Mouse (Mus musculus) kidney, embryonic 16.5 days (tissue): ENCODE measurements around the gene Atp1b4. TPM values are rescaled to one million over a fixed set of nuclear protein-coding genes. Genes with fewer than 3 reads are reported as not detected.
"Not testable (repeated sequence)": the region's sequence is repeated elsewhere in the genome, so short reads cannot be mapped to it uniquely, and the experiment has no call there.

ENCODE experiments used
- ATAC-seq: fragments of 200-750 bp; cut with Nextera tagmentation; 2 replicates; pipeline ENCODE4 v1.8.0; 2017; ENCODE audit warnings: moderate TSS enrichment; ENCODE audit not compliant: low FRiP score, low TSS enrichment
- H3K27ac ChIP-seq: fragments of 300-500 bp; sonication (generic); 2 replicates; pipeline ENCODE4 v1.5.1; 2014; ENCODE audit warnings: low read length
- H3K27me3 ChIP-seq: fragments of 300-500 bp; sonication (generic); 2 replicates; pipeline ENCODE4 v1.6.1; 2014; ENCODE audit warnings: low read length, control low read depth, mixed read lengths; ENCODE audit not compliant: insufficient read depth
- H3K36me3 ChIP-seq: fragments of 300-500 bp; sonication (generic); 2 replicates; pipeline ENCODE4 v1.6.1; 2014; ENCODE audit warnings: low read length, control low read depth, mixed read lengths; ENCODE audit not compliant: insufficient read depth
- H3K4me1 ChIP-seq: fragments of 300-500 bp; sonication (generic); 2 replicates; pipeline ENCODE4 v1.6.1; 2014; ENCODE audit warnings: low read length, control low read depth, mixed read lengths; ENCODE audit not compliant: insufficient read depth
- H3K4me2 ChIP-seq: fragments of 300-500 bp; sonication (generic); replicated peaks from 2 replicates; pipeline ENCODE4 v1.6.1; 2014; ENCODE audit warnings: low read depth, low read length
- H3K4me3 ChIP-seq: fragments of 300-500 bp; sonication (generic); 2 replicates; pipeline ENCODE4 v1.5.1; 2014; ENCODE audit warnings: mild to moderate bottlenecking, low read length
- H3K9ac ChIP-seq: fragments of 300-500 bp; sonication (generic); replicated peaks from 2 replicates; pipeline ENCODE4 v1.6.1; 2014; ENCODE audit warnings: low read length
- H3K9me3 ChIP-seq: fragments of 300-500 bp; sonication (generic); 2 replicates; pipeline ENCODE4 v1.6.1; 2016; ENCODE audit warnings: low read length, control low read depth
- WGBS: fragments of 180-500 bp; shearing (Covaris S2); extraction: QIAGEN DNeasy Blood & Tissue Kit; methylation state at CpG from one replicate; pipeline ENCODE4 v1.1.7; 2014; 5-methylcytosine and 5-hydroxymethylcytosine counted together
- polyA plus RNA-seq: library from polyadenylated mRNA; unstranded; fragments of >200 nt; fragmentation: Nextera tagmentation; extraction: Ambion mirVana; gene quantifications from 2 replicates; pipeline ENCODE4 v1.2.1, GENCODE M21; 2015

Atp1b4 gene
- polyA plus RNA-seq, 1 experiment from 2014 or later = 0.57 TPM

DNA sequence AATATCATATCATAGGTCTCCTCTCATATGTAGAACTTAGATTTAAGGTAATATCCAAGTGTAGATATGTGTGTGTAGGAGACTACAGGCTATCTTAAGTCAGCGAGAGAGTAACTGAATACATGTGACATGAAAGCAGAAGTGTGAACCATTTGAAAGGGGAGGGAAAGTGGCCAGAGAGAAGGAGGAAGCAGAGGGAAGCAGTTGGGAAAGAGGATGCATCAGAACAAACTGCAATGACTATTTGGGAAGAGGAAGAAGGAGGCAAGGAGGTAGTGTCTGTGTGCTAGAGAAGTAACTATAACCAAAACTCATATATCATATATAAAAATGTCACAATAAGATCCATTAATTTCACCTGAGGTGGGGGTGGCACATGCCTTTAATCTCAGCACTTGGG, 57.2 kb downstream of the Atp1b4 start:
- not testable (repeated sequence) for H3K9me3 ChIP-seq, H3K4me1 ChIP-seq, H3K27me3 ChIP-seq, H3K27ac ChIP-seq, H3K4me2 ChIP-seq, ATAC-seq, H3K9ac ChIP-seq, H3K4me3 ChIP-seq, H3K36me3 ChIP-seq
- WGBS = 85% methylated on average over 1 of the region's 1 CpGs

Other genes with a start within 250 kb of the Atp1b4 start
- gene Rhox10, start 249.7 kb upstream of the Atp1b4 start, polyA plus RNA-seq = not detected in 2 replicates
- not detected in 2 replicates for gene Rhox11, start 231.0 kb upstream of the Atp1b4 start, polyA plus RNA-seq
- gene Rhox12, start 205.3 kb upstream of the Atp1b4 start, polyA plus RNA-seq = not detected in 2 replicates
- not detected in 2 replicates for gene Rhox13, start 195.0 kb upstream of the Atp1b4 start, polyA plus RNA-seq
- 3.4 and 4.2 TPM in 2 replicates for gene Zbtb33, start 126.4 kb upstream of the Atp1b4 start, polyA plus RNA-seq
- gene Tmem255a, start 63.7 kb upstream of the Atp1b4 start, polyA plus RNA-seq = 27.3 and 29.4 TPM in 2 replicates
- gene Lamp2, start 140.3 kb downstream of the Atp1b4 start, polyA plus RNA-seq = 187 and 188 TPM in 2 replicates